Mouse (Mus musculus): ENCODE measurements around the gene Wdr26. TPM values are rescaled to one million over a fixed set of nuclear protein-coding genes. Genes with fewer than 3 reads are reported as not detected.
A peak's percentile ranks its signal among the peaks of the same experiment; 100 is the strongest.

The Wdr26 gene
- 10 to 100 TPM; 90.9 to 94.5 TPM for total RNA-seq (2021)
- long read RNA-seq, experiment 1, full-length matches to known transcripts = 9 of 38 reads
- long read RNA-seq, experiment 1, partial matches to known transcripts = 2 of 38 reads
- long read RNA-seq, experiment 1, other reads (novel, unspliced or antisense) = 27 of 38 reads
- long read RNA-seq, experiment 2, full-length matches to known transcripts = 6 of 17 reads
- long read RNA-seq, experiment 2, partial matches to known transcripts = 1 of 17 reads
- long read RNA-seq, experiment 2, other reads (novel, unspliced or antisense) = 10 of 17 reads

DNA sequence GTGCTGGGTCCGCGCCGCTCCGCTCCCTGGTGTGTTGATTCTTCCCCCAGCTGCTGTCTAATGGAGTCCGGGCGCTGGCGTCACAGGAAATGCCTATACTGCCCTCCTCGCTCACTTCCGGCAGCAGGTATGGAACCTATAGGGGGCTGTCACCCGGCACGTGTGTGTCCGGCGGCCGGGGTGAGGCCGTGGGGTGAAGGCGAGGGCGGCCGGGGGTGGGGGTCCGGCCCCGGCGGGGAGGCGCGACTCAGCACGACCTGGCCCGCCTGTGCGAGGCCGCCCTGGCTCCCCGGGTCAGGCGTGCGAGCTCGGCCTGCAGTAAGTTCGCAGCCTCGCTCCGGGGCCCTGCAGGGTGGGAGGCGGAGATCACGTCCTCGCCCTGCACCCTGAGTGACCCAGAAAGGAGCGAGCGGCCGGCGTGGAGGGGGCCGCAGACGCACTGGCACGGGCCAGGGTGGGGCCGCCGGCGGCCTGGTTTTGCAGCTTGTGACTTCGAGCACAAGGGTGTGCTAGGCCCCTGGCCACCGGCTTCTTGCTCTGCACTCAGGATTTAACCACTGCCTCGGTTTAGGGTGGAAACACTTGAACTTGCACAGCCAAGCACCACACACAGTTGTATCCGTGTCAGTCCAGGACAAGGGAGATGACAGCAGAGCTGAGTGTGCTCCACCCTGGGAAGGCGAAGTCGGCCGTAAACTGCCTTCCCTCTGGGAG, at the start of gene Wdr26:
TSS of gene Wdr26 (minus strand) at position 82 of the 714 bp plus-strand sequence.
- peak; percentile 87 to 90 for DNase-seq

DNA sequence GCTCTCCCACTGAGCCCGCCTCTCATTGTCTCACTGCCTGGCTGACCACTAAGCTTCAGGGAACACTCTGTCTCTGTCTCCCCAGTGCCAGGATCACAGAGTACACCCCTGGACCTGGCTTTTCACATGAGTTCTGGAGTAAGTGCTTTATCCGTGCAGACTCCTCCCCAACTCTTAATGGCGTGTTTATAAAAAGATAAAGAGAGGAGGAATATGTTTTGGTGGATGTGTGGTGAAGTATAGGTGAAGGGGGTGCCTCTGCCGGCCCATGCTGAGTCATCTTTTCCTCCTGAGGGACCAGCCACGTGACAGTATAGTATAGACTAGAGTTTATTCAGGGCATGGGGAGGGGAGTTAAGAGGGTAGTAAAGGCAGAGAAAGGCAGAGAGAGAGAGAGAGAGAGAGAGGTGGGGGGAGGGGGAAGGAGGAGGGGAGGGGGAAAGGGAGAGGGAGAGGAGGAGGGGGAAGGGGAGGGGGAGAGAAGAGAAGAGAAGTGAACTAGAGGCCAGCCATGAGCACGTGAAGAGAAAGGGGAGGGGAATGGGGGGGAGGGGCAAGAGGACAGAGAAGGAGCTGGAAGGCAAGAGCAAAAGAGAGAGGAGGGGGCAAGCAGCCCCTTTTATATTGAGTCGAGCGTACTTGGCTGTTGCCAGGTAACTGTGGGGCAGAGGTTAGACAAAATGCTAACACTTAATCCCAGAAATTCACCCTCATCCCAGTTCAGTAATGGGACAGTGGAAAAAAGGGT, 49.3 kb upstream of the Wdr26 start:
- peak; percentile 55 to 77 for DNase-seq

DNA sequence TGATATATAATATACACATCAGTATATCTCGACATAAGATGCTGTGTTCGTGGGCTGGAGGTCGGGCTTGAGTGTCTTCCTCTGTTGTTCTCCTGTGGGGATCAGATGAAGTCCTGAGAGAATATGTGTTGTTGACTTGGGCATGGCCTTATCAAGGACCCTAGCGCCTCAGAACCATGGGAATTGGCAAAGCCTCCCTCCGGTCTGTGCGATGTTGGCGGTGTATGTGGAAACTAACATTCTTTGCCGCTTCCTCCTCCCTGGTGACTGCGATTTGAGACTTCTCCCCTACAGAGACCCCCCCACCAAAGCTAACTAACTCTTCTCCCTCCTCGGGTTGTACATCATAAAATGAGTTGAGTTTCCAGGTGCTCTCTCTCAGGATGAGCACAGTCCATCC, 48.6 kb upstream of the Wdr26 start:
- DNase-seq = peak; percentile 48 to 66

DNA sequence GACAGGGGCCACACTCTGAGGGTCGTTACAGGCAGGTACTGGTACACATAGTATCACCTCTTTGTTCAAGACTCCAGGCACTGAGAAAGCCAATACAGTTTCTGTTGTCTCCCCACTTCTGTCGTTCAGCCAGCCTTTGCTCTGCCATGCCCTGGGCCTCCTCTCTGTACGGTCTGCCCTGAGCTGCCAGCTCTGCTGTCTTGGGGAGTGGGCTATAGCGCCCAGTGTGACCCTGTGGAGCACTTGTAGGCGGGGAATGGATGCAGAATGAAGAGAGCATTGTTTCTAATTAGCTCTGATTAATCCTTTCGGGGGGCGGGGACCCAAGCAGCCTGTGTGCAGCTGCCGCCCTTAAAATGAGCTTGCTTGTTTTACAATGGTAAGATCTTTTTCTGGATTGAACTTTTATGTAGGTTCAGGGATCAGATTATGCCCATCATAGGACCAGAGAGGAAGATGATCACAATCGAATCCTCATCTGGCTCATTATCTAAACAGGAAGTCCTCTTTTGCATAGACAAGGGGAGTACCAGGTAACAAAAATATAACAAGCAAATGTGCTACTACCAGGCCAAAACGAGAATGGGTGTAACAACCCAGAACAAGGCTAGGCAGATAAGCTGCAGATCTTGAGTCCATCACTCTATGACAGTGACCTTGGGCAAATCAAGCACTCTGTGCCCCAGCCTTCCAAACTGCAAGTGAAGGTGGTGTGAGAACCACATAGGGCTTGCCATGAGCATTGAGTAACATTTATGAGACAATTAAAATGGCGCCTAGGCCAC, 48.0 kb upstream of the Wdr26 start:
- no peak for DNase-seq

DNA sequence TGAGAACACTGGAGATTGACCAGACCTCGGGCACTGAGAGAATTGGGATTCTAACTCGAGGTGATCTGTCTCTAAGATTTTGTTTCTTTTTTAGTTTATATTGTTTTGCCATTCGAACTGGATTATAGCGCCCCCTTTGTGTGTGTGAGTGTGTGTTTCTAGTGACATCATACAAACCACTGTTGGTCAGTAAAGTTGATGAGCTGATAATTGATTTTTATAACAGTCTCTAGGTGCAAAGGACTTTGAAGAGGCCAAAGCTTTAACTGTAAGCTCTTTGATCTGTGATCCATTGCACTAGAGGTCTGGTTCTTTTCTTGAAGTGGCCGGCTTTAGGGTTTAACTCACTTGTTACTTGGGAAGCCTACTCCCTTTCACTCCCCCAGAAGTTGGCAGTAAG, 47.3 kb upstream of the Wdr26 start:
- no peak for DNase-seq

DNA sequence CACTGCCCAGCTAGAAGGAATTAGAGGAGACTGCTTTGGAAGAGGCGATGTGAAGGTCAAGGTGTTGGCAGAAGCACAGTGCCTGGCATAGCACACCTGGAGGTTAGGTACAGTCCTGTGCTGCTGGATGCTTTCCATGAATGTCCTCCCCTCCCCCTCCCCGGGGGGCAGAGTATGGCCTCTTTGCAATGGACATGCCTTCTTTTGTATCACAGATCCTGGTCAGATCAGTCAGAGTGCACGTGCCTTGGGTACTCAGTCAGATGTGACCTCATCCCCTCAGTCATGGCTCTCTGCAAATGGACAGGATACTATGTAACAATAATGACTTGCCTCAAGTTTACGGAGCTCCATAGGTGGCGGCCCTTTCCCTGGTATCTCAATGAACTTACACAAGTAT, 46.8 kb upstream of the Wdr26 start:
- DNase-seq = no peak

DNA sequence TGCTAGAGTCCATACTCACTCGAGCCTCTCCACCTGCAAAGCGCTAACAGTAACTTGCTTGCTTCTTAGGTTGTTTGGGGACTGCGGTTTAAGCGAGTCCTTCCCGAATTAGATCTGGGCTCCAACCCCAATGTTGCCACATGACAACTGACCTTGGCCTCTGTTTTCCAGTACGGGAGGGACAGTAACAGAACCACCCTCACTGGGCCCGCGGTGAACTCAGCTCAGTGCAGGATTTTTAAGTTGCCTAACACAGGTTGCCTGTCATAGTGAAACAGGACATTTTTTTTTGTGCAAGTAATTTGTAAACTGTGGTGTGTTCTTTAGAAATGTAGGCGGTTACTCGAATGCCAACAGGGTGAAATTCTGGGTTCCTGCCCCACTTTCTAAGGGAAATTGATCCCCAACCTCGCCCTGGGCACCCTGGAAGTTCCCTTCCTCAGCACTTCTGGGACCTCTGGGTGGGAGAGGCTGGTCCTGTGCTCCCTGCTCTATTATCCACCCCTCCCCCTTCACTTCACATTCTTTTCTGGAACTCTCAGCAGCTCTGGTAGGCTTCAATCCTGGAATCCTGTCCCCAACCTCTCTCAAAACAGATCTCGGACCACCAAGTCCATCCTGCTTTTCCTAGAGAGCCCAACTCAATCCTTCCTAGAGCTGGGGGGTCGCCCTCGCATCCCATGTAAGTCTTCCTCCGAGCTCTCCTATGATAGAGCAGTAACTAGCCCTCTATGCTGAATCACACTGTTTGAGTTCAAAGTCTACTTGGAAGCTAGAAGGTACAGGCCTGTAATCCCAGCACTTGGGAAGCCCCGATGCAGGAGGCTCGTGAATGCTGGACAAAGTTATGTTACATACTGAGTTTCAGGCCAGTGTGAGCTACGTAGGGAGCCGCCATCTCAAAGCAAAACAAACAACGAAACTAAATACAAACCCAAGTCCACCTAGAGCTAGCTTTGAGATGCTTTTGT, 46.1 kb upstream of the Wdr26 start:
- peak; percentile 82 to 86 for DNase-seq

DNA sequence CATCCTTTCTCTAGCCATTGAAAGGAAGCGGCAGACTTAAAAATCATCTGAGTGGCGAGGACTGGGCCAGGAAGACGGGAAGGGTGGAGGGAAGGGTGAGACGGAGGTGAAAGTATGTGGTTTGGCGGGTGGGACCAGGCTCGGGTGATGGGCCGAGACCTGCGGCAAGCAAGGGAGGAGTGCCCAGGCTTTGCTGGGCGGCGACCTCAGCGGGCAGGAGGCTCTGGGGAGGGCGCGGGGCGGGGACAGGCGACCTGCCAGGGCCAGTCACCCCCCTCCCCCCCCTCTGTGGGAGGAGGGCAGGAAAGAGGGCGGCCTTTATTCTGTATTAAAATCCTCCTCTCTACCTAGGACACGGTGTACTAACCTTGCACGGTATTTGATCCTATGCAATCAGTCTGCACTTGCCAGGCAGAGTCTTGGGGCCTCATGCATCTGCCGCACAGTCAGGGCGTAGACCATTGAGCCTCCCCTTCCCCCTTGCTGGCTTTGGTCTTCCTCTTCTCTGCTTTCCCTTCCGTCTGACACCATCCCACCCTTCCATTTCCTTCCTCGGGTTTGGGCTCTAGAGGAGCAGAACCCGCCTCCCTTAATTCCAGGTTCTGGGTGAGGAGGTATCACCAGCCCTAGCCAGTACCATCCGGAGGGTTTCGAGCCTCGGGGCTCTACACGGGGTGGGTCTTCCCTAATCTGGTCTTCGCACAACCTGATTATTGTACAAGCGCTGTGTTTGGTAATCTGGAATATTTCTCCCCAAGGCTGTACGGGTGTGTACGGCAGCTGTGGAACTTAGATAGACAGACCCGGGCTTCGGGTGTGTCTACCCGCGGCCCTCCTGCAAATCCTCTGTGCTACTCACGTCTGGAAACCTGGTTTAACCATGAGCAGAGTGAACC, 45.1 kb upstream of the Wdr26 start:
- peak; percentile 87 to 92 for DNase-seq

DNA sequence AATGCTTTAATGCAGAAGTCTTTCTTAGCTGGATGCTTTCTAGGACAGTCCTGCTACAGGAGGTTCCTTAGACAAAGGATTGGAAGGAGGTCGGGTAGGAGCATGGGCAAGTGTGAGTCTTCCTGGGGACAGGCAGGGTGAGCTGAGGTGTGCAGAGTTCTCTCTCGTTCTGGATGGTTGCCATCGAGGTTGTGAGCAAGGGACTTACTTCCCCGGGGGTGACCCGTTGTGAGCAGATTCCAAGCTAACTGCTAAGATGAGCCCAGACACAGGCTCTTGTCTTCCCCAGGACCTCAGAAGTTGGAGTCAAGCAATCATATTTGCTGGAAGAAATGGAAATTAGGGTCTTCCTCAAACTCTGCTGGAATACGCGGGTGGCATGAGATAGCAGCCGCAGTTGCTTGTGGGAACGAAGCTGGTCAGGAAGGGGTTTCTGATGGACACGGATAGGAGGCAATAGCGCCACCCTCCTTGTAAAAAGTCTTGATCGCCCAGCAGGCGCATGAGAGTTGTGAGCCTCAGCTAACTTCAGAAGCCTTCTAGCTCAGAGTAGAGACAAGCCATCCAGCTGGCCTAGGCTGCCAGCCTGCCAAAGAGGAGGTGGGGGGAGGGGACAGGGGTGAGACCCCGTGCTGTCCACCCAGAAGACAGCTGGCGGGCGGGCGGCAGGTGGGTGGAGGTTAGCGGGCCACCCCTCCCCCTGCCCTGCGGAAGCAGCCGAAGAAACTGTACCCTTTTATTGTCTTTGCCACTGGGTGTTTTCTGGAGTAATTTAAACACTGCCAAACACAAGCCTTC, 44.3 kb upstream of the Wdr26 start:
- peak; percentile 77 to 79 for DNase-seq

DNA sequence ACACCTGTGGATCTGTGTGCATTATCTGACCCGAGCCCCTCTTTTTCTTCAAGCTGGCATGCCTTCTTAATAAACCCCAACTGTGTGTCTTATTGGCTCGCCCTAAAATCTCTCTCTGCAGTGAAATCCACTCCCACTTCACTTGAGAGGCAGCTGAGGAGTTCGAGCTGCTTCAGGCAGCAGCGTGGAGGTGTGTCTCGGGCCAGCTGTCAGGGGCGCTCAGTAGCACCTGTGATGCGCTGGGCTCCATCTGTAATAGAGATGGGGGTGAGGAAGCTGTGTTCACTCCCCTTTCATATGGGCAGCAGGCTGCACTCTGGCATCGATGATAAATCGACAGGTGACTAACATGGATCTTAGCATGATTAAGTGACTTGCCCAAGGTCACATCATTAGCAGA, 43.6 kb upstream of the Wdr26 start:
- DNase-seq = no peak

DNA sequence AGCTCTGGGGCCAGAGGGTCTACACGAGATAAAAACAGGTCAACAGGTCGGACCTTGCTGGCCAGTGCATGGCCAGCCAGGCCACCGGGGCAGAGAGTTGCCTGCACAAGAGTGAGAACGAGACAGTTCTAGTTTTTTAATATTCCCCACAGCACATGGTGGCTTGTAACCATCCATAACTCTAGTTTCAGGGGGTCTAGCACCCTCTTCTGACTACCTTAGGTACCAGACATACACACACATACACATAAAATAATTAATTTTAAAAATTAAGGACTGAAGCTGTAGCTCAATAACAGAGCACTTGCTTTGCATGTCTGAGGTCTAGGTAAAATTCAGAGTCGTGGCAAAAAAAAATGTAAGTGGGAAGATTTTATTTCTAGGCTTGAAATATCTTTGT, 39.8 kb upstream of the Wdr26 start:
- no peak for DNase-seq

DNA sequence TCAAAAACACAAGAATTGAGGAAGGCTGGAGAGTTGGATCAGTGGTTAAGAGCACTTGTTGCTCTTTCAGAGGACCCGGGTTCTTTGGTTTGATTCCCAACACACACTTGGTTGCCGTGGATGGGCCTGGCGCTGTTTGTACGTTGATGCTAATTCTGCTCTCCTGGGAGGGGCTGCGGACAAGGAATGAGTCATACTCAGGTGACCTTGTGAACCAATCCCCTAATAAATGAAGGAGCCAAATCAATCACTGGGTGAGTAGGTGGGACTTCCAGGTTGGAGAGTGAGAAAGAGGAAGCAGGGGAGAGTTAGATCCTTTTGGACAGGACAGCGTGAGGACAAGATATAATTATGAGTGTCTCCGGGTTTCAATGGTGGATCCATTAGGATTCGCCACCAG, 39.2 kb upstream of the Wdr26 start:
- no peak for DNase-seq

DNA sequence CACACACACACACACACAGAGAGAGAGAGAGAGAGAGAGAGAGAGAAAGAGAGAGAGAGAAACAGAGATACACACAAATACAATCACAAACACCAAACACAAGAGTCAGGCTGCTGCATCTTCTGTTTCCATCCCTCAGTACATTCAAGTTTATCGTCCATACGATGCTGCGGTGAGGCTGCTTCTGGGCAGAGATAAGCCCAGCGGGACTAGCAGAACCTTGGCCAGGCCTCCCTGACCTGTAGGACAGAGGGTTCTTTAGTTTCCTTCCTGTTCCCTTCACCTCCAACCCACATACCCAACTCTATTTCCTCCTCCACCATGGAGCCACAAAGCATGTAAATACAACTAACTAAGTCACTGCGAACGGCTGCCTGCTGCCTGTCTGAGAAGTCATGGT, 37.7 kb upstream of the Wdr26 start:
- DNase-seq = no peak

DNA sequence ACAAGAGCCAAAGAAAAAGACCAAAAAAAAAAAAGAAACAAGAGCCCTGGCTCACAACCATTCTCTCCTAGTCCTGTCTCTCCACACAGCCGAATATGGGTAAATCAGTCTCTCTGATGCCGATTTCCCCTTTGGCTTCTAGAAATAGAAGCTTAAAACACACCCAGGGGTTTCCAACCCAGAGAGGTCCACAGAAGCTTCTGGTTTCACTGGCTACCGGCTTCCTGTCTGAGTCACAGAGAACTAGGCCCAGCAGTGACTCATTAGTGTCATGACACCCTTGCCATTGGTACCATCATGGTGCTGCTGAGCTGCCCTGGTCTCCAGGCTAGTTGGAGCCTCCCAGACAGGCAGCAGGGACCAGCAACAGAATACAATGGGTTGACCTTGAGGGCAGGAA, 35.4 kb upstream of the Wdr26 start:
- DNase-seq = peak; percentile 41 to 71

DNA sequence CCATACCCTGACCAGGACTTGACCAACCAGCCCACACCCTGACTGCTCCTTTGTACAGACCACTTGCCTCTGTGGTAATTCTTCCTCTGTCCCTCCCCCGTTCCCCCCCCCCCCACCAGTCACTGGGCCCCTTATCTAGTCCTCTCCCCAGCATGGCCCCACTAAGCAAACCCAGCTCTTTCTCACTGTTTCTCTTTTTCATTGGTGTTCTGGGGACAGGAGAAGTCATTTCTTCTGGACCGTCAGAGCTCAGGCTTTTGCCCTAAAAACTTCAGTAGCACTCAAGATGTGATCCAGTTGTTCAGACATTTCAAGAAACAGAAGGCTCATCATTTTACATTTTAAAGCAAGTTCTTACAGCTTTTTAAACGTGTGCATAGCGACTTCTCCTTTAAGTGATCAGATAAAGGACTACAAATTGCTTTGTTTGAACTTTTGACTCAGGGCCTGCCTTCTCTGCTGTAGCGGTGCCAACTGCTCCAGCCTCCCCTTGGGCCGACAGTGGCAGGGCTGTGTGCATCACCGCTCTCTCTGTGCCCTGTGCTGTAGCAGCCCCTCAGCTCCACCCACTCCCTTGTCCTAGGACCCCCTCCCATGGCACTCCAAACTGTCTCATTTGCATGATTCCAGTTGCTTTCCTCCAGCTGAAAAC, 34.8 kb upstream of the Wdr26 start:
- no peak for DNase-seq

DNA sequence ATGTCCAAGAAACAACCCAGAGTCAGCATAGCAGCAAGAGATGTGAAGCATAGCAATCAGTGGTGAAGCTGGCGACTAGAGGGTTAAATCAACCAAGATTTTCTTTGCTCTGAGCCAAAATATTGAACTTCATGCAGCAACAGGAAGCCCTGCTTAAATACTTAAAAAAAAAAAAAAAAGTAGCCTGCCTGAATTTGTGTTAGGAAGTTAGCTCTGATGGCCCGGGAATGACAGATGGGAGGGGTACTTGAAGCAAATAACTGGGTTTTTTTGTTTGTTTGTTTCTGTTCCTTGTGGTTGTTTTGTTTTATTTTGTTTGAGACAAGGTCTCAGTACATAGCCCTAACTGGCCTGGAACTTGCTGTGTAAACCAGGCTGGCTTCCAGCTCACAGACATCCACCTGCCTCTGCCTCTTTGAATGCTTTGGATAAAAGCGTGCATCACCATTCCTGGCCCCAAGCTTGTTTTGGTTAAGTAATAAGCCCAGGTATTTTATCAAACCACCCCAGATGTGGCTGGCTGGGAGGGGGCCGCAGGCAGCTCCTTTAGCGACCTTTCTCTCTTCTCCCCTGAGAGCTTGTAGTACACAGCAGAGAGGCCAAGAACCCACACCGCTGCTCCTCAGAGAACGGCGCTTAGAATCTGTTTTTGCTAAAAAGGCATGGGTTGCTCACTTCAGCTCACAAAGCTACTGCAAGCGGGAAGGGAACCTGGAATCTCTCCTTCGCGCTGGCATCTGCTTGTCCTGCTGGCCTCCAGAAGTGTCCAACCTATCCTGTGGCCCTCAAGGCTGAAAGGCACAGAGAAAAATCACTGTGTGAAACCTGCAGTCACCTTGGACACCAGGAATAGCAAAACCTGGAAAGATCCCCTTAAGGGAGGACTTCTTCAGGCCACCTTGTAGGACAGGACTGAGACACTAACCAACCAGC, 34.0 kb upstream of the Wdr26 start:
- DNase-seq = no peak

DNA sequence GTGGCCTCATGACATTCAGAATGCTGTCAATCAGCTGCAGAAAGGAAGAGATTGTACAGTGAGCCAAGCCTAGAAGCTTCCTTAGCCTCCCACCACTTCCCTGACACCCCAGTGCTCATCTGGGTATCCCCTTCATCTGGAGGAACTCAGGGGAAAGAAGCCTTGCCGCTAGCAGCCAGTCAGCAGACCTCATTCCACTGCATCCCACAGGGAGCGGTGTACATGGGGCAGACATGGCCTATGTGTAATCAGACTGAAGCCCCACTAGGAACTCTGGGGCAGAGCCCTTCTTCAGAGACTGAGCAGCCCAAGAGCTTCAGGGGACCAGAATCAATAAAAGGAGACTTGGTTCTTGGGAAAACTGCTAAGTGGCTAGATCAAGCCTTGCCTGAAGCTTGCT, 33.3 kb upstream of the Wdr26 start:
- DNase-seq = no peak

DNA sequence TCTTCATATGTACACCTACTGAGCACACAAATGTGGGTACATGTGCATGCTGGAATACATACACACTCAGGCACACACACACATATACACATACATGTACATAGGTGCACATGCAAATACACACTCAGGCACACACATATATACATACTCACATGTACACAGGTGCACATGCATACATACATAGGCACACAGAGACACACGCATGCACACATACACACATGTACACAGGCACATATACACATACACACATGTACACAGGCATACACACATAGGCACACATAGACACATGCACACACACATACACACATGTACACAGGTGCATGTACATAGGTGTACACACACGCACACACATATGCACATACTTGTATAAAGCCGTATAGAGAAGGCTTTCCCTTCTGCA, 29.4 kb upstream of the Wdr26 start:
- no peak for DNase-seq

Data from heart, adult 18-20 months (tissue).